Mouse (Mus musculus): ENCODE data around the gene Alg9.

DNA sequence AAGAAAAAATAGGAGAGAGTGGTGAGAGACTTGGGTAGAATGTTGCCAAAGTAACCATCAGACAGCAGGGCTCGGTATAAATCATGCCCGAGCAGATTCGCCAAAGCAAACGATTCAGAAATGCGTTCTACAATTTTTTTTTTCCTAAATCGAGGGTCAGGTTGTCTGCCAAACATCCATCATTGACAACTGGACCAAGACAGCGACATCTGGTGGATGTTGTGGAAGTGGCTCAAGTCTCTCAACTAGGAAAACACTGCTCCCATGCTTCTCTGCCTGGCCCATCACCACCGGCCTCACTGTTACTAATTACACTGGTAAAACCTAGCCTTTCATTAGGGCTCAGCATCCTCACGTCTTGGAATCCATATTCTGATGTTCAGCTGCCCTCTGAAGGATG lies 39.8 kb upstream of the Alg9 start:
- peak; percentile 89 for TF ChIP-seq CTCF (IDR thresholded peaks at IDR 0.05; ENCODE audit: low read depth)
- no peak for TF ChIP-seq EP300 (optimal IDR thresholded peaks at IDR 0.05)
